Mouse (Mus musculus): ENCODE results near the gene Rcbtb1.
"Not testable (repeated sequence)": the region's sequence is repeated elsewhere in the genome, so short reads cannot be mapped to it uniquely, and the experiment has no call there.

The Rcbtb1 gene

GRCm38 (mm10) chr14:59200711-59201603 lies at the start of gene Rcbtb1:
Gene Rcbtb1, plus strand, starts transcription at chr14:59201209.
- DNase-seq: peak; percentile 95 to 97

- DNase-seq: peak in 1 of 2 experiments; percentile 16
Measured at GRCm38 (mm10) chr14:59155589-59155988, 45.4 kb upstream of the Rcbtb1 start.

GRCm38 (mm10) chr14:59157016-59157698 lies 43.9 kb upstream of the Rcbtb1 start:
- DNase-seq: peak; percentile 71 to 87

GRCm38 (mm10) chr14:59178649-59179048 lies 22.4 kb upstream of the Rcbtb1 start, which contains the start of gene Gm5142:
Gene Gm5142, minus strand, starts transcription at chr14:59178749.
- no peak for DNase-seq

GRCm38 (mm10) chr14:59182732-59183131 lies 18.3 kb upstream of the Rcbtb1 start:
- no peak for DNase-seq

- DNase-seq: no peak
Measured at GRCm38 (mm10) chr14:59185514-59185913, 15.5 kb upstream of the Rcbtb1 start.

GRCm38 (mm10) chr14:59186121-59186520 lies 14.9 kb upstream of the Rcbtb1 start:
- no peak for DNase-seq

- no peak for DNase-seq
Measured at GRCm38 (mm10) chr14:59201604-59202215, 701 bp downstream of the Rcbtb1 start.

- DNase-seq: no peak
Measured at GRCm38 (mm10) chr14:59205461-59205860, 4.5 kb downstream of the Rcbtb1 start.

GRCm38 (mm10) chr14:59205976-59206583 lies 5.1 kb downstream of the Rcbtb1 start:
- no peak for DNase-seq

GRCm38 (mm10) chr14:59209003-59209402 lies 8.0 kb downstream of the Rcbtb1 start:
- DNase-seq: no peak

- no peak for DNase-seq
Measured at GRCm38 (mm10) chr14:59209816-59210215, 8.8 kb downstream of the Rcbtb1 start.

GRCm38 (mm10) chr14:59219241-59219640 lies 18.2 kb downstream of the Rcbtb1 start:
- DNase-seq: peak; percentile 21 to 56

- no peak for DNase-seq
Measured at GRCm38 (mm10) chr14:59226240-59226639, 25.2 kb downstream of the Rcbtb1 start.

GRCm38 (mm10) chr14:59229822-59230221 lies 28.8 kb downstream of the Rcbtb1 start:
- no peak for DNase-seq

GRCm38 (mm10) chr14:59230331-59230966 lies 29.4 kb downstream of the Rcbtb1 start:
- no peak for DNase-seq

- peak; percentile 16 to 43 for DNase-seq
Measured at GRCm38 (mm10) chr14:59232003-59232402, 31.0 kb downstream of the Rcbtb1 start.

- no peak for DNase-seq
Measured at GRCm38 (mm10) chr14:59233635-59234034, 32.6 kb downstream of the Rcbtb1 start.

GRCm38 (mm10) chr14:59250350-59250749 lies 49.3 kb downstream of the Rcbtb1 start:
- peak in 1 of 2 experiments; percentile 29 for DNase-seq

- DNase-seq: not testable (repeated sequence)
Measured at GRCm38 (mm10) chr14:59255861-59256260, 54.9 kb downstream of the Rcbtb1 start.

- peak; percentile 30 to 39 for DNase-seq
Measured at GRCm38 (mm10) chr14:59260056-59260455, 59.0 kb downstream of the Rcbtb1 start, which contains the start of gene Gm6904. Gene Gm6904, minus strand, starts transcription at chr14:59260216.

GRCm38 (mm10) chr14:59274961-59275360 lies 74.0 kb downstream of the Rcbtb1 start:
- DNase-seq: not testable (repeated sequence)
